Mouse (Mus musculus): Measurements from ENCODE around the gene Arid2.

DNA sequence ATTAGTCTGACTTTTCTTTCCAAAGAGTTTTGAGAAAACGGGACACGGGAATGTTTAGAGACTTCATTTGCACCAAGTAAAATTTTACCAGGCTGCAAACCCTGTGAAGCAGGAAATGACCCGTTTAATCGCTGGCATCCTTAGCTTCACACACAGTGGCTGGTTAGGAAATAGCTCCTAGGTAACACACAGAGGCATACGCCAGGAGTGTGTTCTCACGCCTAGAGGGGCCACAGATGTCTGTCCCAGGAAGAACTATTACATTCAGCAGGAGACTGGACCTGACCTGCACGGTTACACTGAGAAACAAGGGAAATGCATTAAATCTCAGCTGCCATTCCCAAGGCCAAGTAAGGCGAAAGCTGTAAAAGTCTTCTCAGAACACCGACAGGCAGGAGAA lies 18.7 kb upstream of the Arid2 start:
- TF ChIP-seq POLR2A (IDR thresholded peaks at IDR 0.05; ENCODE audit: insufficient read length, low read depth) (no peak), MYOG (IDR thresholded peaks at IDR 0.05; ENCODE audit: control insufficient read depth in 1 of 3, insufficient read depth in 1 of 3, insufficient read length in 2 of 3, low read depth in 2 of 3) (no peak), POLR2AphosphoS2 (IDR thresholded peaks at IDR 0.05; ENCODE audit: insufficient read length, low read depth) (peak; percentile 66), MAX (IDR thresholded peaks at IDR 0.05; ENCODE audit: low read depth) (no peak), E2F4 (IDR thresholded peaks at IDR 0.05; ENCODE audit: insufficient read depth) (no peak), TCF3 (IDR thresholded peaks at IDR 0.05; ENCODE audit: insufficient read length, low read depth) (no peak), CEBPB (IDR thresholded peaks at IDR 0.05; ENCODE audit: insufficient read depth, poor library complexity, severe bottlenecking) (no peak), USF1 (IDR thresholded peaks at IDR 0.05; ENCODE audit: low read depth) (no peak), TCF12 (IDR thresholded peaks at IDR 0.05; ENCODE audit: insufficient read depth, poor library complexity, severe bottlenecking) (no peak)

Measured in myocyte (in vitro differentiated cells).